Mouse (Mus musculus): ENCODE data around the gene Gm9747. TPM values are rescaled to one million over a fixed set of nuclear protein-coding genes. Genes with fewer than 3 reads are reported as not detected.

Gene Gm9747
- polyA plus RNA-seq, 1 experiment from 2014 or later, result 21.8 TPM

GRCm38 (mm10) chr1:82234616-82235015, 1.7 kb downstream of the Gm9747 start:
- Histone ChIP-seq H3K4me3 (no peak overlapping the region), H3K9me3 (replicated peaks) (no peaks in the 10 kb centered on the region), H3K27me3 (ENCODE audit: low read depth, poor library complexity, severe bottlenecking) (no peaks in the 10 kb centered on the region), H3K4me1 (no peaks in the 10 kb centered on the region), H3K27ac (replicated peaks) (no peak overlapping the region), H3K36me3 (peaks cover 27% of the 10 kb centered on the region)
- 91% methylated on average over 3 of the region's 3 CpGs for WGBS
- no peak for DNase-seq (ENCODE audit: low spot score)

- H3K36me3 ChIP-seq, result peaks cover 27% of the 10 kb centered on the region
- DNase-seq (ENCODE audit: low spot score), result no peak
- no peak overlapping the region for H3K27ac ChIP-seq (replicated peaks)
- no peaks in the 10 kb centered on the region for H3K27me3 ChIP-seq (ENCODE audit: low read depth, poor library complexity, severe bottlenecking)
- no peaks in the 10 kb centered on the region for H3K9me3 ChIP-seq (replicated peaks)
- H3K4me1 ChIP-seq, result no peaks in the 10 kb centered on the region
- no peak overlapping the region for H3K4me3 ChIP-seq
- WGBS, result 71% methylated on average over 3 of the region's 3 CpGs
Measured at GRCm38 (mm10) chr1:82235455-82236104, 2.7 kb downstream of the Gm9747 start.

- 87% methylated on average over 4 of the region's 4 CpGs for WGBS
- H3K27ac ChIP-seq (replicated peaks), result no peak overlapping the region
- H3K9me3 ChIP-seq (replicated peaks), result no peaks in the 10 kb centered on the region
- H3K27me3 ChIP-seq (ENCODE audit: low read depth, poor library complexity, severe bottlenecking), result no peaks in the 10 kb centered on the region
- DNase-seq (ENCODE audit: low spot score), result no peak
- H3K36me3 ChIP-seq, result peaks cover 24% of the 10 kb centered on the region
- no peaks in the 10 kb centered on the region for H3K4me1 ChIP-seq
- no peak overlapping the region for H3K4me3 ChIP-seq
Measured at GRCm38 (mm10) chr1:82238245-82238644, 5.3 kb downstream of the Gm9747 start.

GRCm38 (mm10) chr1:82239409-82240201, 6.7 kb downstream of the Gm9747 start:
- no peaks in the 10 kb centered on the region for H3K27me3 ChIP-seq (ENCODE audit: low read depth, poor library complexity, severe bottlenecking)
- H3K4me1 ChIP-seq, result no peaks in the 10 kb centered on the region
- no peak overlapping the region for H3K4me3 ChIP-seq
- H3K27ac ChIP-seq (replicated peaks), result no peak overlapping the region
- peaks cover 22% of the 10 kb centered on the region for H3K36me3 ChIP-seq
- H3K9me3 ChIP-seq (replicated peaks), result no peaks in the 10 kb centered on the region
- no peak for DNase-seq (ENCODE audit: low spot score)
- WGBS, result 96% methylated on average over 3 of the region's 3 CpGs

GRCm38 (mm10) chr1:82243260-82243825, 10.4 kb downstream of the Gm9747 start:
- 89% methylated on average over 6 of the region's 6 CpGs for WGBS
- H3K27ac ChIP-seq (replicated peaks), result no peak overlapping the region
- no peak overlapping the region for H3K4me3 ChIP-seq
- peaks cover 12% of the 10 kb centered on the region for H3K36me3 ChIP-seq
- DNase-seq (ENCODE audit: low spot score), result no peak
- H3K4me1 ChIP-seq, result peaks cover 4% of the 10 kb centered on the region
- no peaks in the 10 kb centered on the region for H3K9me3 ChIP-seq (replicated peaks)
- no peaks in the 10 kb centered on the region for H3K27me3 ChIP-seq (ENCODE audit: low read depth, poor library complexity, severe bottlenecking)

GRCm38 (mm10) chr1:82245002-82245401, 12.1 kb downstream of the Gm9747 start:
- H3K4me3 ChIP-seq, result no peak overlapping the region
- WGBS, result 92% methylated on average over 5 of the region's 5 CpGs
- H3K4me1 ChIP-seq, result peaks cover 4% of the 10 kb centered on the region
- peaks cover 12% of the 10 kb centered on the region for H3K36me3 ChIP-seq
- no peak for DNase-seq (ENCODE audit: low spot score)
- H3K27me3 ChIP-seq (ENCODE audit: low read depth, poor library complexity, severe bottlenecking), result no peaks in the 10 kb centered on the region
- no peak overlapping the region for H3K27ac ChIP-seq (replicated peaks)
- no peaks in the 10 kb centered on the region for H3K9me3 ChIP-seq (replicated peaks)

- no peaks in the 10 kb centered on the region for H3K27me3 ChIP-seq (ENCODE audit: low read depth, poor library complexity, severe bottlenecking)
- DNase-seq (ENCODE audit: low spot score), result no peak
- WGBS, result 65% methylated on average over 10 of the region's 10 CpGs
- peaks cover 4% of the 10 kb centered on the region for H3K4me1 ChIP-seq
- no peak overlapping the region for H3K27ac ChIP-seq (replicated peaks)
- peaks cover 12% of the 10 kb centered on the region for H3K36me3 ChIP-seq
- no peak overlapping the region for H3K4me3 ChIP-seq
- H3K9me3 ChIP-seq (replicated peaks), result no peaks in the 10 kb centered on the region
Measured at GRCm38 (mm10) chr1:82247221-82247951, 14.5 kb downstream of the Gm9747 start.

GRCm38 (mm10) chr1:82253789-82254445, 21.0 kb downstream of the Gm9747 start:
- Histone ChIP-seq H3K4me1 (no peaks in the 10 kb centered on the region), H3K27me3 (ENCODE audit: low read depth, poor library complexity, severe bottlenecking) (no peaks in the 10 kb centered on the region), H3K36me3 (peaks cover 14% of the 10 kb centered on the region; the same call in 1 of the 2 replicates), H3K9me3 (replicated peaks) (no peaks in the 10 kb centered on the region), H3K4me3 (no peak overlapping the region), H3K27ac (replicated peaks) (no peak overlapping the region)
- no peak for DNase-seq (ENCODE audit: low spot score)
- WGBS, result 84% methylated on average over 9 of the region's 9 CpGs

GRCm38 (mm10) chr1:82257457-82257856, 24.5 kb downstream of the Gm9747 start:
- 85% methylated on average over 5 of the region's 5 CpGs for WGBS
- H3K36me3 ChIP-seq, result peaks cover 14% of the 10 kb centered on the region; the same call in 1 of the 2 replicates
- no peaks in the 10 kb centered on the region for H3K9me3 ChIP-seq (replicated peaks)
- no peak overlapping the region for H3K4me3 ChIP-seq
- H3K27ac ChIP-seq (replicated peaks), result no peak overlapping the region
- DNase-seq (ENCODE audit: low spot score), result no peak
- H3K4me1 ChIP-seq, result no peaks in the 10 kb centered on the region
- no peaks in the 10 kb centered on the region for H3K27me3 ChIP-seq (ENCODE audit: low read depth, poor library complexity, severe bottlenecking)

- H3K4me1 ChIP-seq, result no peaks in the 10 kb centered on the region
- H3K4me3 ChIP-seq, result no peak overlapping the region
- H3K9me3 ChIP-seq (replicated peaks), result no peaks in the 10 kb centered on the region
- no peaks in the 10 kb centered on the region for H3K27me3 ChIP-seq (ENCODE audit: low read depth, poor library complexity, severe bottlenecking)
- DNase-seq (ENCODE audit: low spot score), result no peak
- no peak overlapping the region for H3K27ac ChIP-seq (replicated peaks)
- 80% methylated on average over 7 of the region's 7 CpGs for WGBS
- peaks cover 14% of the 10 kb centered on the region; the same call in 1 of the 2 replicates for H3K36me3 ChIP-seq
Measured at GRCm38 (mm10) chr1:82258331-82258730, 25.4 kb downstream of the Gm9747 start.

- H3K27ac ChIP-seq (replicated peaks), result no peak overlapping the region
- no peaks in the 10 kb centered on the region for H3K9me3 ChIP-seq (replicated peaks)
- 80% methylated on average over 3 of the region's 3 CpGs for WGBS
- H3K4me1 ChIP-seq, result no peaks in the 10 kb centered on the region
- no peaks in the 10 kb centered on the region for H3K27me3 ChIP-seq (ENCODE audit: low read depth, poor library complexity, severe bottlenecking)
- DNase-seq (ENCODE audit: low spot score), result no peak
- no peak overlapping the region for H3K4me3 ChIP-seq
- H3K36me3 ChIP-seq, result peaks cover 4% of the 10 kb centered on the region; the same call in 1 of the 2 replicates
Measured at GRCm38 (mm10) chr1:82260055-82260454, 27.1 kb downstream of the Gm9747 start.

- WGBS, result 77% methylated on average over 9 of the region's 9 CpGs
- H3K4me1 ChIP-seq, result no peaks in the 10 kb centered on the region
- DNase-seq (ENCODE audit: low spot score), result no peak
- no peak overlapping the region for H3K27ac ChIP-seq (replicated peaks)
- no peaks in the 10 kb centered on the region for H3K36me3 ChIP-seq
- no peaks in the 10 kb centered on the region for H3K27me3 ChIP-seq (ENCODE audit: low read depth, poor library complexity, severe bottlenecking)
- no peaks in the 10 kb centered on the region for H3K9me3 ChIP-seq (replicated peaks)
- H3K4me3 ChIP-seq, result no peak overlapping the region
Measured at GRCm38 (mm10) chr1:82261053-82261618, 28.2 kb downstream of the Gm9747 start.
